Mouse (Mus musculus) mouse embryonic stem cell (cell line): Measurements from ENCODE around the gene Igsf3.

Experiments used
- in situ Hi-C, 2 experiments: fragments of 300-500 bp; cut with MboI; formaldehyde crosslinking; loops; 1 replicate in 1 of 2; 3 replicates in 1 of 2; pipeline ENCODE4 v1.14.3; 2019 to 2020; ENCODE audit warnings: low sequenced_read_pairs in 2 of 2, low pct_unique_long_range_greater_than_20kb in 1 of 2, mixed read lengths in 1 of 2; ENCODE audit not compliant: unreplicated experiment in 1 of 2

Igsf3 gene

DNA sequence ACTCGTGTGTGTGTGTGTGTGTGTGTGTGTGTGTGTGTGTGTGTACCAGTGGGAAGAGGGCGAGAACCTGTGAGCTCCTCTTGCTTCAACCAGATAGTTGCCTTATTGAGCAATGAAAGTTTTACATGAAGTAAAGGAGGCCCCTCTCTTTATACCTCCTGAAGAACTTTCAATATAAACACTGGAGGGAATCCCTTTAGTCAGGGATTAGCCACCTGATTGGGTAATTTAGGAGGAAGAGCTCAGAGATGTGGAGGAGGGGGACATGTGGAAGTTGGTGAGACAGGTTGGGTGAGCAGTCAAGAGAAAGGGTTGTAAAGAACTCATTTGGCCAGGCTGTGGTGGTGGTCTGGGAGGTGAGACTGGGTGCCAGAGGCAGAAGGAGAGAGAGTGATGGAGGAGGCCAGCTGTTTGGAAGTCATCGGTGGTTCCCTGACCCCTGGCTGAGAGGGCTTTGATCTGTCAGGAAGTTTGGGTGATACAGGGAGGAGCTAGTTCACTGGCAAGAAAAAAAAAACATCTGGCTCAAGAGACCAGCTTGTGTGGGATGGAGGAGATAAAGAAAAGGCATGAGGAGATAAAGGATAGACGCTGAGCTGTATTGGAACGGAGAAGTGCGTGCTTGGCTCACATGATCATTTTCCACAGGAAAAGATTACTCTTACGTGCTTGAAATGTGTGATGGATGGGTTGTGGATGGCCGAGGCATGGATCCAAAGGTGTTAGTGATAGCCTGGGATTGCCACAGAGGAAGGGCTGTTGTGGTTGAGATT lies 53.3 kb downstream of the Igsf3 start:
- in situ Hi-C loops, result no loop called here

- in situ Hi-C loops, result no loop called here
These were observed 53.9 kb downstream of the Igsf3 start for GRCm38 (mm10) chr3:101430755-101431115.

DNA sequence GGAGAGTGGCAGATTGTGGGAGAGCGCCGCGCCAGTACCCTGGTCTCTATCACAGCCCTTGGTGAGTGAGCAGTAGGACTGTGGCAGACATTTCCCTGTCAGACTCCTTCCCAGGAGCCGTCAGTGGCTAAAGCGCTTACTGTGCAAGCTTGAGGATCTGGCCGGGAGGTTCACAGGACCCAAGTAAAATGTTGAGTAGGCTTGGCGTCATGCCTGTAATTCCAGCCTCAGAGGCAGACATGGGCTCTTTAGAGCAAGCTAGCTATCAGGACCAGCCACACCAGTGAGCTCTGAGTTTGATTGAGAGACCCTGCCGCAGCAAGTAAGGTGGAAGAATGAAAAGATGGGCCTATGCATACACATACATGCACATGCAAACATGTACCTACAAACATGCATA lies 58.8 kb downstream of the Igsf3 start:
- in situ Hi-C loops, result no loop called here

GRCm38 (mm10) chr3:101436469-101436868 lies 59.6 kb downstream of the Igsf3 start:
- in situ Hi-C loops, result no loop called here

GRCm38 (mm10) chr3:101437021-101437563 lies 60.2 kb downstream of the Igsf3 start:
- in situ Hi-C loops, result no loop called here

- in situ Hi-C loops, result no loop called here
These were observed 66.5 kb downstream of the Igsf3 start for GRCm38 (mm10) chr3:101443265-101443881.

GRCm38 (mm10) chr3:101444437-101444836 lies 67.6 kb downstream of the Igsf3 start:
- in situ Hi-C loops, result no loop called here

GRCm38 (mm10) chr3:101447239-101447638 lies 70.4 kb downstream of the Igsf3 start:
- in situ Hi-C loops, result no loop called here

- in situ Hi-C loops, result no loop called here
These were observed 71.9 kb downstream of the Igsf3 start for GRCm38 (mm10) chr3:101448765-101449164.

- in situ Hi-C loops, result loop anchor here (25.0 kb wide), 2 partner anchors 464 to 489 kb away; partner anchors contain the start of gene Ttf2 (in 1 of the 2)
These were observed 74.0 kb downstream of the Igsf3 start for GRCm38 (mm10) chr3:101450811-101451428.

GRCm38 (mm10) chr3:101460618-101461017 lies 83.7 kb downstream of the Igsf3 start:
- in situ Hi-C loops, result loop anchor here (10.0 to 25.0 kb wide), 3 partner anchors 136 to 498 kb away; partner anchors contain the start of gene Ttf2 (in 1 of the 2)

DNA sequence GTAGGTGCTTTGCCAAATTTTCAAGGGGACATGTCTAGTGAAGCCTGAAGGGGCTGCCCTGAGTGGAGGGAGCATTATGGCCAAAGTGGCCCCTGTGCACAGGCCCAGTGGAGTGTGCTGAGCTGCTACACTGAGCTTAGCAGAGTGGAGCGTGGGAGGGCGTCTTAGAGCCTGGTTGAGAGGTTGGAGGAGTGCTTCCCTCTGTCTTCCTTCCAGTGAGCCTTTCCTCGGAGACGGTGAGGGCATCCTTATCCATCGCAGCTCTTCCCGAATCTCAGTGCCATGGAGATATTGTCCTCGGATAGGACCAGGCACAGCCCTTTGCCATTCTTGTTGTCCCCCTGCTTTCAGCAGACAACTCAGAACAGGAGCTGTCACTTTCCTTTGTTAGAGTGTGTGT lies 84.2 kb downstream of the Igsf3 start:
- in situ Hi-C loops, result loop anchor here (10.0 to 25.0 kb wide), 3 partner anchors 136 to 499 kb away; partner anchors contain the start of gene Ttf2 (in 1 of the 2)

DNA sequence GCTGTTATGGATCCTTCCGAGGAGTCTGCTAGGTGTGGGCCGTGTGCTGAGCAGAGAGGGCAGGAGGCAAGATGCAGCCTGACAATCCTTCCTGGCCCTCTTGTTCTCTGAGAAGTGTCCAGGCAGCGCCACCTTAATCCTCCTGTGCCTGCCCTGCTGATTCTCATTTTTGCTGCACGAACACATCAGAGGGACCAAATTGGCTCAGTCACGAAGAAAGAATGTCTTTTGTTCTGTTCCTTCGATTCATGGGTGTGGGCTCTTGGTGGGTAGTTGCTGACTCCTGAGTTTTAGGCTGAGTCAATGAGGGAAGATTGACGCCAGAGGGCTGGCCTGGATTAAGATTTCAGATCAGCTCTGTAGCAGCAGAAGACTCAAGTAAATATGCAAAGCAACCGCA lies 84.9 kb downstream of the Igsf3 start:
- in situ Hi-C loops, result loop anchor here (10.0 to 25.0 kb wide), 3 partner anchors 137 to 500 kb away; partner anchors contain the start of gene Ttf2 (in 1 of the 2)

GRCm38 (mm10) chr3:101462294-101462693 lies 85.4 kb downstream of the Igsf3 start:
- in situ Hi-C loops, result loop anchor here (10.0 to 25.0 kb wide), 3 partner anchors 137 to 500 kb away; partner anchors contain the start of gene Ttf2 (in 1 of the 2)

DNA sequence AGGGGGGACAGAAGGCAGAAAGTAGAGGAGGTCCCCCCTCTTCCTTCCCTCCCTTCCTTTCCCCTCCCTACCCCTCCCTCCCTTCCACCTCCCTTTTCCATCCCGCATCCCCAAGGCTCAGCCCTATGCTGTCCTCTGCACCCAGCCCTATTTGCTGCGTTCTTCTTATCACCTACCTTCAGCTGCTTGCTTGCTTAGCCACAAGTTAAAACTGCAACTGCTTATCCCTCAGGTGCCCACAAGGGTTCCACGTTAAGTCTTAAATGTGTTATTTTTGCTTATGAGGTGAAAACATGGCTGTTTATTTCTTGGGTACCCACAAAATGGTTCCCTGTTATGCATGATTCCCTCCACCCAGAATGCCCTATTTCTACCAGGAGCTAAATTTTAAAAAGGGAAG lies 86.6 kb downstream of the Igsf3 start:
- in situ Hi-C loops, result loop anchor here (10.0 to 25.0 kb wide), 3 partner anchors 139 to 501 kb away; partner anchors contain the start of gene Ttf2 (in 1 of the 2)

- in situ Hi-C loops, result loop anchor here (5.0 to 25.0 kb wide), 4 partner anchors 145 to 507 kb away; partner anchors contain the start of gene Ttf2 (in 1 of the 2)
These were observed 92.8 kb downstream of the Igsf3 start for GRCm38 (mm10) chr3:101469675-101470074.

DNA sequence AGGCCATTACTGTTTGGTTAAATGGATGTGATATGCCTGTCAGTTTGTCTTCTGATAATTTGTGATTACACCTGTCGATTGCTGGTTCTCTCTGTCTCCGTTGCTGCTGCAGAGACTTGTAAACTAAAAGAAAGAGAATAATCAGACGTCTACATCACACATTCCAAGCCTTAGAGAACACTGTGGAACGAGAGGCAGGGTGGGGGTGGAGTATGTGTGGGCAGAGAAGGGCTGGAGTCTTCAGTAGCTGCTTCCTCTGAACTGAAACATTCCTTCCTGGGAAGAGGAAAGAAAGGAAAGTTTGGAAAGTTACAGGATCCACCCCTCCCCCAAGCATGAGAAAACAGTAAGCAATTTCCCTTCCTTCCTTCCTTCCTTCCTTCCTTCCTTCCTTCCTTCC lies 95.0 kb downstream of the Igsf3 start:
- in situ Hi-C loops, result loop anchor here (25.0 kb wide), 2 partner anchors 485 to 510 kb away; partner anchors contain the start of gene Ttf2 (in 1 of the 2)

DNA sequence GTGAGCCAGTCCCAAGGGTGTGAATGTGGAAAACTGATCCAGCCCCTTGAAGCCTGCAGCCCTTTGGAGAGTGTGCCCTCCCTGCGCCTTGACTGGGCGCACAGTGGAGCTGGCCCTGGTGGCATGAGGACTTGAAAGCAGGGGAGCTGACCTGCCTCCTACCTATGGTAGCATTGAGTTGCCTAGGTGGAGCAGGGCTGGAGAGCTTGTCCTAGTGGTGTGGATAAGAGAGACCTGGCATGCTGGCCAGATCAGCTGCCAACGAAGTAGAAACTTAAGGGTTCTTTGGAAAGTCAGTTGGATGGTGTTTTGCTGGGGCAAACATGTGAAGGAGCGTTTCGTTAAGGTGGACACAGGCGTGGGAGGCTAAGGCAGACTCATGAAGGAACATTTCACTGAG lies 105.1 kb downstream of the Igsf3 start:
- in situ Hi-C loops, result no loop called here
